Mouse (Mus musculus) embryonic facial prominence, embryonic 15.5 days (tissue): ENCODE measurements at regions not wholly inside any gene's neighbourhood (a gene's known extent, or its start where the extent isn't known, plus 50 kb on each side); places are given as distances from the start of the nearest gene placed in this dataset.

ENCODE experiments used
- ATAC-seq: fragments of 200-750 bp; cut with Nextera tagmentation; 2 replicates; pipeline ENCODE4 v1.8.0; 2017; ENCODE audit warnings: low read depth, moderate TSS enrichment; ENCODE audit not compliant: insufficient number of reproducible peaks, low FRiP score, low TSS enrichment
- H3K27ac ChIP-seq: fragments of 300-500 bp; sonication (generic); replicated peaks from 2 replicates; pipeline ENCODE4 v1.5.1; 2015; ENCODE audit warnings: mild to moderate bottlenecking, inconsistent platforms
- H3K27me3 ChIP-seq: fragments of 300-500 bp; sonication (generic); 2 replicates; pipeline ENCODE4 v1.6.1; 2015; ENCODE audit warnings: inconsistent platforms
- H3K36me3 ChIP-seq: fragments of 300-500 bp; sonication (generic); 2 replicates; pipeline ENCODE4 v1.6.1; 2015; ENCODE audit warnings: mild to moderate bottlenecking, inconsistent platforms
- H3K4me1 ChIP-seq: fragments of 300-500 bp; sonication (generic); 2 replicates; pipeline ENCODE4 v1.6.1; 2015; ENCODE audit warnings: inconsistent platforms
- H3K4me2 ChIP-seq: fragments of 300-500 bp; sonication (generic); replicated peaks from 2 replicates; pipeline ENCODE4 v1.6.1; 2015; ENCODE audit warnings: mild to moderate bottlenecking, inconsistent platforms
- H3K4me3 ChIP-seq: fragments of 300-500 bp; sonication (generic); replicated peaks from 2 replicates; pipeline ENCODE4 v1.5.1; 2015; ENCODE audit warnings: mild to moderate bottlenecking, inconsistent platforms
- H3K9ac ChIP-seq: fragments of 300-500 bp; sonication (generic); 2 replicates; pipeline ENCODE4 v1.6.1; 2015; ENCODE audit warnings: inconsistent platforms
- H3K9me3 ChIP-seq: fragments of 300-500 bp; sonication (generic); replicated peaks from 2 replicates; pipeline ENCODE4 v1.6.1; 2016; ENCODE audit warnings: inconsistent platforms
- WGBS: fragments of 180-500 bp; shearing (Covaris S2); methylation state at CpG from one replicate; pipeline ENCODE4 v1.1.7; 2015; 5-methylcytosine and 5-hydroxymethylcytosine counted together

DNA sequence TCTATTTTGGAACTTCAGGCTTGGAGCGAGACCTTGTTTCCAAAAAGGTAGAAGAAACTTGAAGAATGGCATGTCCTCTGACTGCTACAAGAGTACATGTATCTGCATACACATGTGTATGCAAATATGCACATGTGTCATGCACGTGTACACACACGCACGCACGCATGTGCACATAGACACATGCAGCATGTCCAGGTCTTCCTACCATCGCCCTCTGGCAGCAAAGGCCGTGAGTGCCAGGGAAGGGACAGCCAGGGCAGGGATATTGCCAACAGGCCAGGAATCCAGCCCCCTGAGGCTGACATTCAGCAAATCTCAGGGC is 231.0 kb downstream of the Clic5 start:
- no peaks in the 10 kb centered on the region for H3K27me3 ChIP-seq
- H3K4me2 ChIP-seq = no peak overlapping the region
- no peak for ATAC-seq
- no peak overlapping the region for H3K9ac ChIP-seq
- no peaks in the 10 kb centered on the region for H3K36me3 ChIP-seq
- peak overlapping the region; percentile 80 for H3K27ac ChIP-seq
- H3K4me1 ChIP-seq = peaks cover 39% of the 10 kb centered on the region
- WGBS = 80% methylated on average over 7 of the region's 7 CpGs
- 0 out of 2 replicates have a peak, but pooled peaks cover 8% of the 10 kb centered on the region for H3K9me3 ChIP-seq
- H3K4me3 ChIP-seq = no peak overlapping the region

DNA sequence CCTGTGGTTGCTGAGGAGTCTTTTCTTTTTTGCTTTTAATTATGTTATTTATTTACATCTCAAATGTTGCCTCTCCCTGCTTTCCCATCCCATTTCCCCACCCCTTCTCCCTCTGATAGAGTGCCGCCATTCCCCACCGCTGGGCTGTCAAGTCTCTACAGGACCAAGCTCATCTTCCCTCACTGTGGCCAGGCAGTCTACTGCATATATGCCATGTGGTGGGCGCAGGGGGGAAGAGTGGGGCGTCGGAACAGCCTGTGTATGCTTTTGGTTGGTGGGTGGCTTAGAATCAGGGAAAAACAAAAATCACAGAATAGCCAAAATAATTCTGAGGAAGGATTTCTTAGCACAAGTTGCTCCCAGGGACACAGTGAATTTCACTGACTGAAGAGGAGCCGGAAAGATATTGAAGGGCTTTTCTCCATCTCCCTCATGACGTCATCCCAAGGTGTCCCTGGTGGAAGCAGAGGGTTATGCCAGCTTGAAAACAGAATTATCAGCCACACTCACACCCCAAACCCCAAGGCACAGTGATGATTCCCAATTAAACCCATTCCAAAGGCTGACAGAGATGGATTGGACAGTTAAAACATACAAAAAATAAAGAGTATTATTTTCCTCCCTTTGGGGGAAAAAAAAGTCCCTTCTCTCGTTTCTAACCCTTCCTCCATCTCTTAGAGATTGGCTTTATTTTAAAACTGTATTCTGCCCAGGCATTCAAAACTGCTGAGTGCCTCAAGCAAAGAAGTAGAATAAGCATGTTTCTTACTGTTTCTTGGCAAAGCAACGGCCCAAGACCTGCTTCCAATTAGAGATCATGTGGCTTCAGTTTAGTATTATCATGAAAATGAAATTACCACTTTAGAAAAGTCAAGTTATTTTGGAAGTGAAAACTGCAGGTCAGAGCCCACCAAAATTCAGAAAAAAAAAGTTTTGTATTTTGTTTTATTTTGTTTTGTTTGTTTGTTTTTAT is 232.0 kb downstream of the Clic5 start:
- ATAC-seq = peak; percentile 15; the same call in 1 of the 2 replicates
- no peaks in the 10 kb centered on the region for H3K27me3 ChIP-seq
- H3K9ac ChIP-seq = no peak overlapping the region
- 0 out of 2 replicates have a peak, but pooled peaks cover 8% of the 10 kb centered on the region for H3K9me3 ChIP-seq
- peaks cover 39% of the 10 kb centered on the region for H3K4me1 ChIP-seq
- 36% methylated on average over 9 of the region's 9 CpGs for WGBS
- H3K4me2 ChIP-seq = no peak overlapping the region
- no peak overlapping the region for H3K4me3 ChIP-seq
- no peaks in the 10 kb centered on the region for H3K36me3 ChIP-seq
- peak overlapping the region; percentile 80 for H3K27ac ChIP-seq

- Histone ChIP-seq H3K4me3 (no peak overlapping the region), H3K27ac (peak overlapping the region; percentile 68), H3K9ac (no peak overlapping the region), H3K9me3 (no peaks in the 10 kb centered on the region), H3K4me2 (no peak overlapping the region), H3K27me3 (no peaks in the 10 kb centered on the region), H3K36me3 (no peaks in the 10 kb centered on the region), H3K4me1 (peaks cover 39% of the 10 kb centered on the region)
- ATAC-seq = no peak
- WGBS = 54% methylated on average over 2 of the region's 2 CpGs
These were observed 233.8 kb downstream of the Clic5 start for GRCm38 (mm10) chr17:44422161-44422560.

GRCm38 (mm10) chr17:44422865-44423264 is 234.5 kb downstream of the Clic5 start:
- Histone ChIP-seq H3K4me3 (no peak overlapping the region), H3K4me1 (peaks cover 39% of the 10 kb centered on the region), H3K9ac (no peak overlapping the region), H3K9me3 (no peaks in the 10 kb centered on the region), H3K4me2 (no peak overlapping the region), H3K27ac (peak overlapping the region; percentile 68; the same call in 1 of the 2 replicates), H3K27me3 (0 out of 2 replicates have a peak, but pooled peaks cover 1% of the 10 kb centered on the region), H3K36me3 (no peaks in the 10 kb centered on the region)
- no peak for ATAC-seq
- WGBS = 67% methylated on average over 5 of the region's 5 CpGs

GRCm38 (mm10) chr17:44423471-44423985 is 235.1 kb downstream of the Clic5 start:
- ATAC-seq = no peak
- Histone ChIP-seq H3K36me3 (no peaks in the 10 kb centered on the region), H3K27ac (no peak overlapping the region), H3K4me3 (no peak overlapping the region), H3K4me1 (peaks cover 36% of the 10 kb centered on the region), H3K9me3 (no peaks in the 10 kb centered on the region), H3K27me3 (0 out of 2 replicates have a peak, but pooled peaks cover 4% of the 10 kb centered on the region), H3K4me2 (no peak overlapping the region), H3K9ac (no peak overlapping the region)
- 76% methylated on average over 5 of the region's 5 CpGs for WGBS

GRCm38 (mm10) chr17:44432524-44433295 is 244.3 kb downstream of the Clic5 start:
- H3K27ac ChIP-seq = peak overlapping the region; percentile 13; the same call in 1 of the 2 replicates
- no peaks in the 10 kb centered on the region for H3K36me3 ChIP-seq
- ATAC-seq = peak; percentile 75
- no peaks in the 10 kb centered on the region for H3K9me3 ChIP-seq
- H3K4me3 ChIP-seq = no peak overlapping the region
- WGBS = 8% methylated on average over 4 of the region's 4 CpGs
- H3K27me3 ChIP-seq = peaks cover 11% of the 10 kb centered on the region; the same call in 1 of the 2 replicates
- H3K4me1 ChIP-seq = peaks cover 9% of the 10 kb centered on the region
- H3K9ac ChIP-seq = no peak overlapping the region
- H3K4me2 ChIP-seq = no peak overlapping the region

DNA sequence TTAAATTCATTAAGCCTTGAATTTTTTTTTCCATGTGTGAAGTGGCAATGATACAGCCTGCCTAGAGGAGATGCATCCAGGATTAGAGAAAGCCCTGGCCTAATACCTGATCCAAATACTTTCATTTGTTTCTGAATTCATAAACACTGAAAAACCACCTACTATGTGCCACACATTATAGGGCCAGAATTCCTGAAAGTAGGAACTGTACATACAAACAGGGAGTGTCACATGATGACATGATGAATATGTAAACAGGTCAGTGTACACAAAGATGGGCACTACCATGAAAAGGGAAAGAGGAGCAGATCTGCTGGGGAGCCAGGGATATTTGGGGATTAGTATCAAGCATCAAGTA is 244.9 kb downstream of the Clic5 start:
- Histone ChIP-seq H3K4me1 (peaks cover 9% of the 10 kb centered on the region), H3K36me3 (no peaks in the 10 kb centered on the region), H3K27ac (peak overlapping the region; percentile 13; the same call in 1 of the 2 replicates), H3K4me2 (no peak overlapping the region), H3K9me3 (no peaks in the 10 kb centered on the region), H3K4me3 (no peak overlapping the region), H3K27me3 (peaks cover 9% of the 10 kb centered on the region; the same call in 1 of the 2 replicates), H3K9ac (no peak overlapping the region)
- ATAC-seq = no peak

- no peak for ATAC-seq
- Histone ChIP-seq H3K27ac (no peak overlapping the region), H3K4me1 (peaks cover 9% of the 10 kb centered on the region), H3K9ac (no peak overlapping the region), H3K36me3 (no peaks in the 10 kb centered on the region), H3K4me3 (no peak overlapping the region), H3K9me3 (no peaks in the 10 kb centered on the region), H3K4me2 (no peak overlapping the region), H3K27me3 (peaks cover 6% of the 10 kb centered on the region; the same call in 1 of the 2 replicates)
- 76% methylated on average over 9 of the region's 9 CpGs for WGBS
These were observed 248.2 kb downstream of the Clic5 start for GRCm38 (mm10) chr17:44436536-44437043.

DNA sequence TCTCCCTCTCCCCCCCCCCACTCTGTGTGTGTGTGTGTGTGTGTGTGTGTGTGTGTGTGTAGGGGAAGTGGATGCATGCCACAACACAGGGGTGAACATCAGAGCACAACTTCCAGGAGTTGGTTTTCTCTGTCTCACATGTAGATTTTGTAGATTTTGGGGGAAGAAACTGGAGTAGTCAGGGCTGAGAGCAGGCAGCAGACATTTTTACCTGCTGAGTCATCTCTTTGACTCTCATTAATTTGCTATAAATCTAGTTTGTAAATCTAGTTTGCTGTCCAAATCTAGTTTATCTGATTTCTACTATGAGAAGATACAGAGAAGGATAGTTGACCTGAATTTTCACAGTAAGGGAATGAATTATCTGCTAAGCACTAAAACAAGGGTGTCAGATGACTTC is 250.1 kb downstream of the Clic5 start:
- peaks cover 10% of the 10 kb centered on the region for H3K27me3 ChIP-seq
- no peak overlapping the region for H3K9ac ChIP-seq
- H3K4me1 ChIP-seq = no peaks in the 10 kb centered on the region
- H3K4me3 ChIP-seq = no peak overlapping the region
- no peak overlapping the region for H3K4me2 ChIP-seq
- H3K36me3 ChIP-seq = no peaks in the 10 kb centered on the region
- ATAC-seq = no peak
- no peaks in the 10 kb centered on the region for H3K9me3 ChIP-seq
- no peak overlapping the region for H3K27ac ChIP-seq

GRCm38 (mm10) chr17:44443460-44443859 is 255.1 kb downstream of the Clic5 start:
- Histone ChIP-seq H3K4me1 (no peaks in the 10 kb centered on the region), H3K27me3 (peaks cover 4% of the 10 kb centered on the region; the same call in 1 of the 2 replicates), H3K27ac (no peak overlapping the region), H3K9ac (no peak overlapping the region), H3K4me3 (no peak overlapping the region), H3K36me3 (no peaks in the 10 kb centered on the region), H3K9me3 (no peaks in the 10 kb centered on the region), H3K4me2 (no peak overlapping the region)
- WGBS = 52% methylated on average over 11 of the region's 11 CpGs
- ATAC-seq = no peak

GRCm38 (mm10) chr17:44445361-44445760 is 257.0 kb downstream of the Clic5 start:
- no peak overlapping the region for H3K27ac ChIP-seq
- H3K4me1 ChIP-seq = no peaks in the 10 kb centered on the region
- no peak overlapping the region for H3K4me3 ChIP-seq
- H3K4me2 ChIP-seq = no peak overlapping the region
- H3K27me3 ChIP-seq = peaks cover 4% of the 10 kb centered on the region; the same call in 1 of the 2 replicates
- no peaks in the 10 kb centered on the region for H3K9me3 ChIP-seq
- no peak for ATAC-seq
- WGBS = 53% methylated on average over 3 of the region's 3 CpGs
- H3K36me3 ChIP-seq = no peaks in the 10 kb centered on the region
- H3K9ac ChIP-seq = no peak overlapping the region
